Mouse (Mus musculus) heart, embryonic 12.5 days (tissue): ENCODE results near the gene Cacnb4. TPM values are rescaled to one million over a fixed set of nuclear protein-coding genes. Genes with fewer than 3 reads are reported as not detected.

Source experiments
- ATAC-seq: fragments of 200-750 bp; cut with Nextera tagmentation; 2 replicates; pipeline ENCODE4 v1.8.0; 2017; ENCODE audit warnings: moderate TSS enrichment, moderate library complexity; ENCODE audit not compliant: insufficient number of reproducible peaks, low FRiP score
- H3K27ac ChIP-seq: fragments of 300-500 bp; sonication (generic); 2 replicates; pipeline ENCODE4 v1.5.1; 2016; ENCODE audit warnings: mild to moderate bottlenecking, moderate library complexity; ENCODE audit not compliant: poor library complexity, severe bottlenecking
- H3K27me3 ChIP-seq: fragments of 300-500 bp; sonication (generic); replicated peaks from 2 replicates; pipeline ENCODE4 v1.6.1; 2016; ENCODE audit warnings: mild to moderate bottlenecking, moderate library complexity
- H3K36me3 ChIP-seq: fragments of 300-500 bp; sonication (generic); 2 replicates; pipeline ENCODE4 v1.6.1; 2016; ENCODE audit warnings: mild to moderate bottlenecking, moderate library complexity
- H3K4me1 ChIP-seq: fragments of 300-500 bp; sonication (generic); replicated peaks from 2 replicates; pipeline ENCODE4 v1.6.1; 2016; ENCODE audit warnings: mild to moderate bottlenecking
- H3K4me2 ChIP-seq: fragments of 300-500 bp; sonication (generic); 2 replicates; pipeline ENCODE4 v1.6.1; 2016; ENCODE audit warnings: mild to moderate bottlenecking, moderate library complexity
- H3K4me3 ChIP-seq: fragments of 300-500 bp; sonication (generic); 2 replicates; pipeline ENCODE4 v1.5.1; 2016; ENCODE audit warnings: mild to moderate bottlenecking
- H3K9ac ChIP-seq: fragments of 300-500 bp; sonication (generic); 2 replicates; pipeline ENCODE4 v1.6.1; 2016; ENCODE audit warnings: mild to moderate bottlenecking, moderate library complexity
- H3K9me3 ChIP-seq: fragments of 300-500 bp; sonication (generic); replicated peaks from 2 replicates; pipeline ENCODE4 v1.6.1; 2016; ENCODE audit warnings: mild to moderate bottlenecking, moderate library complexity
- WGBS: fragments of 180-500 bp; shearing (Covaris S2); methylation state at CpG from one replicate; pipeline ENCODE4 v1.1.7; 2016; 5-methylcytosine and 5-hydroxymethylcytosine counted together
- polyA plus RNA-seq: library from polyadenylated mRNA; unstranded; fragments of >200 nt; fragmentation: Nextera tagmentation; extraction: Ambion mirVana; gene quantifications from 2 replicates; pipeline ENCODE4 v1.2.1, GENCODE M21; 2016

Cacnb4 gene
- polyA plus RNA-seq, 1 experiment from 2014 or later, result 0.41 TPM

DNA sequence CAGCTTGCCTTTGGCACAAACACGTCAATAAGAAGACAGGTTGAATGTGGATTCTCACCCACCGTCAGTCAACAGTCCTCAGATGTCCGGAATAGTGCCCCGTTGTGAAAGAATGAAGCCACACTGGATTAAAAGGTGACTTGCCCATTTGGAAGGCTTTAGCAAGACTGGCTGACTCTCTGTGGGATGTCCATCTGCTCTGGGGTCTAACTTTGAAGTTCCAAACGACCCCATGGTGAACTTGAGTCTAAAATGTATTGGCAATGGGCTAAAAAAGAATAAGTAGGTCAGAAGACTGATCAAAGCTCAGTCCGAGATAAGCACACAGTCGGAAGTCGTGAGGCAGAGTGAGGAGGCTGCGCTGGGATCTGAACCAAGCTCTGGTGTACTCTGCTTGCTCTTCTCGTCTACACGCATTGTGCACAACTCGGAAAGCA is 177.5 kb downstream of the Cacnb4 start:
- no peak for ATAC-seq
- H3K9me3 ChIP-seq, result peaks cover 2% of the 10 kb centered on the region; the same call in 1 of the 2 replicates
- H3K4me2 ChIP-seq, result no peak overlapping the region
- H3K9ac ChIP-seq, result no peak overlapping the region
- H3K27ac ChIP-seq, result no peak overlapping the region
- H3K36me3 ChIP-seq, result no peaks in the 10 kb centered on the region
- WGBS, result 67% methylated on average over 12 of the region's 12 CpGs
- no peak overlapping the region for H3K4me3 ChIP-seq
- no peaks in the 10 kb centered on the region for H3K27me3 ChIP-seq
- H3K4me1 ChIP-seq, result 0 out of 2 replicates have a peak, but pooled peaks cover 7% of the 10 kb centered on the region

DNA sequence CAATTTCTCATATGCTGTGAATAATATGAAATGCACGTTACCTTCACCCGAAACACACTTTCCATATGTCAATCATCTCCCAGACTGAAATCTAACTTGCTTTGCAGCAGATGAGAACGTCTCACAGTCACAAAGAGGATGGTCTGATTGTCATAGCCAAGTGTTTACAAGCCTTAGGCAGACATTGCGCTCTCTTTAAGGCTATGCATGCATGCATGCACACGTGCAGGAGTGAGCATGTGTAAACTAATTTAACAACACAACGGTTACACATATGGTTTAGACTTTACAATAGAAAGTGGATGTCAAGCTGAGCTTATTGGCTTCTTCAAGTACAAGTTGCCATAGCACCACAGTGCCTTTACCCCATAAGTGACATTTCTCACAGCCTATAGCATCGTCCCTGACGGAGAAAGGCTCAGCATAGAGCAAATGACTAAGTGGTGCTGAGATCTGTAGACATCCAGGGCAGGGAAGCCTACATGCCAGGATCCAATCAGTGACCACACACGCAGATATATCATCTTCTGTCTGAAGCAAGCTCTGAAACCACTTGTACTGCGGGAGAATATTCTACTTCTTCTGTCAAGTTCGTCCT is 181.4 kb downstream of the Cacnb4 start:
- Histone ChIP-seq H3K9me3 (no peaks in the 10 kb centered on the region), H3K27me3 (no peaks in the 10 kb centered on the region), H3K4me1 (peaks cover 14% of the 10 kb centered on the region; the same call in 1 of the 2 replicates), H3K4me2 (no peak overlapping the region), H3K4me3 (no peak overlapping the region), H3K36me3 (no peaks in the 10 kb centered on the region), H3K9ac (no peak overlapping the region), H3K27ac (no peak overlapping the region)
- 83% methylated on average over 11 of the region's 11 CpGs for whole genome bisulfite sequencing
- ATAC-seq, result no peak

DNA sequence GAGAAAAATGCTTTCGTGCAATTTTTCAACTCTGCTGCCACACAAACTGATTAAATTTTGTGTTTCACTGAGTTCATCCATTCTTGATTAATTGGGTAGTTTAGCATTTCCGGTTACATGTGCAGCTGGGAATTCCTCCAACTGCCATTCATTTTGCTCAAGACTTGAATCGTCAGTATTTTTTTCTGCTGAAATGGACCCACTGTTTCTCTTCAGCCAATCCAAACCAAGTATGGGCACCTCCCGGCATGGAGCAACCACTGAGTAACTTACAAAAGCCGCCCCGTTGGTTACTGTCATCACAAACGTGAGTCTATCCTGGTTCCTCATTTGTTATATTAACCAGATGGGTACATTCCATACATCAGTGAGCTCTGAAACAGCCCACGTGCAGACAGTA is 182.4 kb downstream of the Cacnb4 start:
- H3K27me3 ChIP-seq, result no peaks in the 10 kb centered on the region
- H3K9me3 ChIP-seq, result no peaks in the 10 kb centered on the region
- peaks cover 9% of the 10 kb centered on the region; the same call in 1 of the 2 replicates for H3K4me1 ChIP-seq
- no peaks in the 10 kb centered on the region for H3K36me3 ChIP-seq
- no peak overlapping the region for H3K27ac ChIP-seq
- H3K9ac ChIP-seq, result no peak overlapping the region
- no peak for ATAC-seq
- WGBS, result 71% methylated on average over 8 of the region's 8 CpGs
- H3K4me2 ChIP-seq, result no peak overlapping the region
- no peak overlapping the region for H3K4me3 ChIP-seq

DNA sequence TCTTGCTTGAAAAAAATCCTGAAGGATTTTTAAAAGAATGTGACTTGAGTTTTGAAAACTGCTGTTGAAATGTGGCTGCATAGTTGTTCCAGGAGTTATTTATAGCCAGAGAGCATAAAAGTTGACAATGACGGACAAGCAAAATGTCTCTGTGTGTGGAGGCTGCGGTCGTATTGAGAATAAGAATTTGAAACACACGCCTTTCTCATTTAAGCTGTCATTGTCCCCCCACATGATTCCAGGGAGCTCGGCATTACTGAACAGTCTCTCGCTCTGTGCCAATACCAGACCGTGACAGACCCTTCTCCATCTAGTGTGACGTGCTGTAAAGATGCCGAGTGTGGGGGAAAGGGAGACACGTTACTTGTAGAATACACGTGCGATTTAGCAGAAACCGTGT is 183.8 kb downstream of the Cacnb4 start:
- Histone ChIP-seq H3K27ac (peak overlapping the region; percentile 54; the same call in 1 of the 2 replicates), H3K4me2 (peak overlapping the region; percentile 43), H3K9ac (no peak overlapping the region), H3K4me1 (peaks cover 10% of the 10 kb centered on the region), H3K36me3 (no peaks in the 10 kb centered on the region), H3K4me3 (no peak overlapping the region), H3K27me3 (no peaks in the 10 kb centered on the region), H3K9me3 (no peaks in the 10 kb centered on the region)
- WGBS, result 60% methylated on average over 13 of the region's 13 CpGs
- ATAC-seq, result no peak

DNA sequence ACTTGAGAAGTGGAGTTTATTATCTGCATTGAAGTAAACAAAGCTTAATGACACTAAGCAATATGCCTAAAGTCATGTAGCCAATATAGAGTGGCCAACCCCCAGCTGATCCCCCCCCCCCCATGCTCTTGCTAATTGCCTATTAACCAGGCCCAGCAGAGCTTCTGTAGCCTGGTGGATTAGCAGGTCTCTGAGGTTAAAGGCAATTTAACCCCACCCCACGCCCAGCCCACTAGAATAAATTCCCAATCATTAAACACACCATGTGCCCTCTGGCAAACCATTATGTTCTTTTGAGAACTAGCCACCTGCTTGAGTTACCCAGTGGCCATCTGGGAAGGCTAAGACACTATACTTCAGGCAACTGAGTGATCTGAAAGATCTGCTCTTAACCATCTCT is 186.8 kb downstream of the Cacnb4 start:
- WGBS, result 77% methylated on average over 1 of the region's 1 CpGs
- H3K27me3 ChIP-seq, result no peaks in the 10 kb centered on the region
- no peak overlapping the region for H3K4me2 ChIP-seq
- H3K9ac ChIP-seq, result no peak overlapping the region
- no peaks in the 10 kb centered on the region for H3K36me3 ChIP-seq
- no peaks in the 10 kb centered on the region for H3K9me3 ChIP-seq
- no peak overlapping the region for H3K27ac ChIP-seq
- H3K4me3 ChIP-seq, result no peak overlapping the region
- no peak for ATAC-seq
- peaks cover 12% of the 10 kb centered on the region for H3K4me1 ChIP-seq

DNA sequence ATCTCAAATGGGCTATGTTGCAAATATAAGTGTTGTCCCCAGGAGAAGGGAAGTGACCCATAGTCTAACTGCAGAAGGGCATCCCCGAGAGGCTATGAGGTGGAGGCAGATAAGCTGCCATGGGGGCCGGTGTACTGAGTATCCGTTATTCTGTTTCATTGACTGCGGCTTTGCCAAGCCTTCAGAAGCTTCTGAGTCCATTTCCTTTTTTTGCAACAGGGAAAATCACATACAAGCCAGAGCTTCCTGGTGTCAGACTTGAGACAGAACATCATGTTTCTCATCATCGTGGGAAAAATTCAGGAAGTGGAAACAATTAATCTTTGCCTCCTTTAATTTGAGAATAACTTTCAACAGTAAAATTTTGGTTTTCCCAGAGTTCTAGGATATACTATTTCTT is 193.1 kb downstream of the Cacnb4 start:
- H3K4me3 ChIP-seq, result no peak overlapping the region
- H3K27ac ChIP-seq, result no peak overlapping the region
- H3K4me2 ChIP-seq, result no peak overlapping the region
- no peak for ATAC-seq
- H3K4me1 ChIP-seq, result peaks cover 4% of the 10 kb centered on the region; the same call in 1 of the 2 replicates
- no peaks in the 10 kb centered on the region for H3K36me3 ChIP-seq
- no peaks in the 10 kb centered on the region for H3K9me3 ChIP-seq
- H3K9ac ChIP-seq, result no peak overlapping the region
- WGBS, result 60% methylated on average over 5 of the region's 5 CpGs
- H3K27me3 ChIP-seq, result no peaks in the 10 kb centered on the region

DNA sequence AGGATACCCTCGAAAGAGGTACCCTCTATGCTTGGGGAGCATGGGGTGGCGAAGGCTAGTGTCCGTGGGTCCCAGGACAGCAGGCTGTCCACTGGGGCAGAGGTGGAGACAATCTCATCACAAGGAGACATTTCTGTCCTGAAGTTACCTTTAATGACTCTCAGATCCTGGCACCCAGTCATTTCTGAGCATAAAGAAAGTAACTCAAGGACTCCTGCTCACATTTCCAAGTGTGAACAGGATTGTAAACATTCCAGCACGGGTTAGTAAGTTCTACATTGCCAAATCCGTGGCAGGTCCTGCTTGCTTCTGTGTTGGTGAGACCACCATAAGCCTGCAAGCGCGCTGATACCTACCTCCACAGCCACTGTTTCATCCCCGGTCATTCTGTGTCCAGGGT is 196.2 kb downstream of the Cacnb4 start:
- Histone ChIP-seq H3K36me3 (no peaks in the 10 kb centered on the region), H3K4me3 (no peak overlapping the region), H3K27me3 (no peaks in the 10 kb centered on the region), H3K4me2 (no peak overlapping the region), H3K9ac (no peak overlapping the region), H3K4me1 (peaks cover 21% of the 10 kb centered on the region), H3K9me3 (no peaks in the 10 kb centered on the region), H3K27ac (no peak overlapping the region)
- ATAC-seq, result no peak
- WGBS, result 82% methylated on average over 8 of the region's 8 CpGs

DNA sequence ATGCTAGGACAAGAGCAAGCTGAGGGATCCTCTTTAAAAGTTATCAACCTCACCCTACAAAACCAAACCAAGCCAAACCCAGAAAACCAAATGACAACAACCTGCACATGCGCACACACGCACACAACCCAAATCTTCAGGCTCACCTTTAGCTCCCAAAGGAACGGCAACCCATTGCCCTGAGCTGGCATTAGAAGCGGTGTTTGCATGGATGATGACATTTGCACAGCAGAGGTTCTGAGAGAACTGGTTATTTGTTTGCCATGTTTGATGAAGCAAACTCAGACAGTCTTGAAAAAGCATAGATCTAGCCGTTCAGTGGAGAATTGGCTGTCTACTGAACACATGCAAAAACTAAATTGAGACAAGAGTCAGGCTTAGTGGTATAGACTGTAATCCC is 198.1 kb downstream of the Cacnb4 start:
- no peak for ATAC-seq
- H3K4me2 ChIP-seq, result no peak overlapping the region
- no peak overlapping the region for H3K4me3 ChIP-seq
- H3K36me3 ChIP-seq, result no peaks in the 10 kb centered on the region
- H3K27me3 ChIP-seq, result no peaks in the 10 kb centered on the region
- H3K4me1 ChIP-seq, result peaks cover 20% of the 10 kb centered on the region
- WGBS, result 93% methylated on average over 5 of the region's 5 CpGs
- no peak overlapping the region for H3K27ac ChIP-seq
- no peaks in the 10 kb centered on the region for H3K9me3 ChIP-seq
- H3K9ac ChIP-seq, result no peak overlapping the region

DNA sequence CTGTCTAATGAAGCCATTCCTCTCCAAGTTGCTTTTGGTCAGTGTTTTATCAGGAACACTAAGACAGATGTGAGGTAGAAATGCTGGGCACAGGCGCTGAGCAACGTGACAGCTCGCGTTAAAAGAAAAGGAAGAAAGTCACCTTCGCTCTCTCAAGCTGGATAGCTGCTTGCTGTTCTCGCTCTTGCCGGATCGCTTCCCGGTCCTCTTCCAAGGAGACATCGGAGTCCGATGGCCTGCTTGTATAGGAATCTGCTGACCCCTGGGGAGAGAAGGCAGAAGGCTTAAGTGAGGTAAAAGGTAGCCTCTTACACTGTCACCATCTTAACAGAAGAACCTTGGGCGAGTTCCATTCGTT is 199.1 kb downstream of the Cacnb4 start:
- H3K36me3 ChIP-seq, result no peaks in the 10 kb centered on the region
- ATAC-seq, result no peak
- peak overlapping the region; percentile 74 for H3K27ac ChIP-seq
- H3K4me1 ChIP-seq, result peaks cover 20% of the 10 kb centered on the region
- H3K4me3 ChIP-seq, result no peak overlapping the region
- peak overlapping the region; percentile 53 for H3K4me2 ChIP-seq
- H3K9ac ChIP-seq, result no peak overlapping the region
- no peaks in the 10 kb centered on the region for H3K9me3 ChIP-seq
- no peaks in the 10 kb centered on the region for H3K27me3 ChIP-seq
- WGBS, result 60% methylated on average over 13 of the region's 13 CpGs

DNA sequence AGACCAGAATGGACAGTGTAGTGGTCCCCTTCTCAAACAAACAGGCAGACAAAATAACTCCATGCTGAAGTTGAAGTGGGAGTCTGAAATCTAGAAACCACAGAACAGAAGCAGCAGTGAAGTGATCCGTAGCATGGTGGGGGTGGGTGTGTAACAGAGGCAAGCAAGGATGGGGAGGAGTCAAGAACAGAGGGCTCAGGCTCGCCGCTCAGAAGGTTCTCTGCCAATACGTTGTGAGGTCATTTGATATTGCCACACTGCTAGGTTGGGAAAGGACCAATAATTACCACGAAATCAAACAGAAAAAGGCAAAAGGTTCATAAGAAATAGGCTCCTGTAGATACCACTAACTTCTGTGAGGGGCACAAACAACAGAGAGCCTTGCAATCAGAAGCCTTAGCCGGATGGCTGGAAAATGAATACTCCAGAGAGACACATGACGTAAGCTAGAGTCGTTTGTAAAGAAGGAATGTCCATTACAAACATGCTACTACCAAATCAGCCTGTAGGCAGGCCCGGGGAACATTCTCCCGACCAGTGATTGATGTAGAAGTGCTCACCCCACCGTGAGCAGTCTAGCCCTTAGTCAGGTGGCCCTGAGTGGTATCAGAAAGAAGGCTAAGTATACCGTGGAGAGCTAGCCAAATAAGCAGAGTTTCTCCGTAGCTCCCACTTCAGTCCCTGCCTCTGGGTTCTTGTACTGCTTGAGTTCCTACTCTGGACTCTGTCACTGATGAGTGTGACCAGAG is 199.7 kb downstream of the Cacnb4 start:
- Histone ChIP-seq H3K27me3 (no peaks in the 10 kb centered on the region), H3K9ac (no peak overlapping the region), H3K9me3 (no peaks in the 10 kb centered on the region), H3K4me3 (no peak overlapping the region), H3K27ac (peak overlapping the region; percentile 74), H3K4me2 (peak overlapping the region; percentile 53), H3K4me1 (peaks cover 25% of the 10 kb centered on the region), H3K36me3 (no peaks in the 10 kb centered on the region)
- peak; percentile 64; the same call in 1 of the 2 replicates for ATAC-seq
- WGBS, result 46% methylated on average over 13 of the region's 13 CpGs

DNA sequence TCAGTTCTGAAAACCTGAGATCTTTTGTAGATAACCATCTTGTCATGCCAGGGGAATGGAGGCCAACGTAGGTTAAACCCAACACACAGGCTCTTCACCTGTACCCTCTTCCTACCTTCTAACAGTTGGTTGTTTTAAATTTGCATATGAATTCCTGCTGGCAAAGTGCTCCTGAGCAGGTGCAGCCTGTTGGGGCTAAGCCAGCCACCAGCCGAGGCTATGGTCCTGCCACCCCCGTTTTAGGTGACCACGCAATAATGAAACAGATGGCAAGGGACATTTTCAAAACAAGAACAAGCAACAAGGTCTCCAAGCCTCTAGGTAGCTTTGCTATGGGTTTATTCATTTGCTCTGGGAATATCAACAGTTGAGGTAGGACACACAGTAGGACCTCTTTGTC is 200.8 kb downstream of the Cacnb4 start:
- Histone ChIP-seq H3K36me3 (no peaks in the 10 kb centered on the region), H3K27ac (no peak overlapping the region), H3K27me3 (no peaks in the 10 kb centered on the region), H3K4me1 (peaks cover 30% of the 10 kb centered on the region), H3K4me3 (no peak overlapping the region), H3K9me3 (no peaks in the 10 kb centered on the region), H3K9ac (no peak overlapping the region), H3K4me2 (no peak overlapping the region)
- ATAC-seq, result no peak
- WGBS, result 91% methylated on average over 4 of the region's 4 CpGs
